Mouse (Mus musculus): ENCODE measurements around the gene Gm11939. TPM values are rescaled to one million over a fixed set of nuclear protein-coding genes. Genes with fewer than 3 reads are reported as not detected.

The Gm11939 gene
- polyA plus RNA-seq, 1 experiment from 2014 or later = not detected

- ChIA-PET CTCF (interaction anchor here (1.0 kb wide), 1 partner anchor 8 kb away, joined by 3 read pairs; no protein-coding TSS in a partner anchor), POLR2A (interaction anchor here (0.6 kb wide), 1 partner anchor 591 kb away, joined by 3 read pairs; no protein-coding TSS in a partner anchor)
- DNase-seq (ENCODE audit: low read depth, low spot score) (no peak), ATAC-seq (no peak)
- H3K27me3 ChIP-seq = no peaks in the 10 kb centered on the region
- no peak for TF ChIP-seq CTCF (IDR thresholded peaks at IDR 0.05)
- in situ Hi-C loops (cut with MboI; ENCODE audit: low pct_unique_long_range_greater_than_20kb) = no loop called here
Measured at GRCm38 (mm10) chr11:99566530-99566929, 7.3 kb upstream of the Gm11939 start, which contains the start of gene Krtap3-1. TSS of gene Krtap3-1 (minus strand) at chr11:99566630.

DNA sequence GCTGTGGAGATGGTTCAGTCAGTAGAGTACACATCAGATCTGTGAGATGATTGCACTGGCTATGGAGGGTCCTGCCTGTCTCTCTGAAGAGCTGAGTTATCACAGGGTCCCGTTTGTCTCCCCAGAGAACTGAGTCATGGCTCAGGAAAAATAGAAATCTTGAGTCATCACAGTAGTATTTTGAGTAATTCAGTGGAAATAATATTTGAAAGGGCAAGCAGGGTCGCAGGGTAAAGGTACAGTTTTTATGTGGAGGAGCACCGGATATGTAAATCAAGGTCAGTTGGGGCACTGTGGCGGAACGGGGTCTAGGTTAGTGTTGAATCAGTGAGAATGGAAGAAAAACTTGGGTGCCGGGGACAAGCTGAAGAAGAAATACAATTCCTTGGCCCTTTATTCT lies 3.3 kb upstream of the Gm11939 start:
- DNase-seq (ENCODE audit: low read depth, low spot score) = no peak
- in situ Hi-C loops (cut with MboI; ENCODE audit: low pct_unique_long_range_greater_than_20kb) = no loop called here
- POLR2A ChIA-PET = interaction anchor here (1.4 kb wide), 1 partner anchor 10 kb away, joined by 3 read pairs; no protein-coding TSS in a partner anchor
- TF ChIP-seq CTCF (IDR thresholded peaks at IDR 0.05) = no peak
- no peaks in the 10 kb centered on the region for H3K27me3 ChIP-seq
- ATAC-seq = no peak
- CTCF ChIA-PET = interaction anchor here (0.8 to 1.5 kb wide), 3 partner anchors 9 to 46 kb away, joined by 3 read pairs; no protein-coding TSS in a partner anchor

- no peak for TF ChIP-seq CTCF (IDR thresholded peaks at IDR 0.05)
- ATAC-seq (peak; percentile 74), DNase-seq (ENCODE audit: low read depth, low spot score) (no peak)
- H3K27me3 ChIP-seq = no peaks in the 10 kb centered on the region
- ChIA-PET CTCF (interaction anchor here (0.9 kb wide), 1 partner anchor 9 kb away, joined by 3 read pairs; the partner anchor contains the start of gene Krtap3-1), POLR2A (no interaction called here)
- in situ Hi-C loops (cut with MboI; ENCODE audit: low pct_unique_long_range_greater_than_20kb) = no loop called here
Measured at GRCm38 (mm10) chr11:99557976-99558745, 1.1 kb downstream of the Gm11939 start.

DNA sequence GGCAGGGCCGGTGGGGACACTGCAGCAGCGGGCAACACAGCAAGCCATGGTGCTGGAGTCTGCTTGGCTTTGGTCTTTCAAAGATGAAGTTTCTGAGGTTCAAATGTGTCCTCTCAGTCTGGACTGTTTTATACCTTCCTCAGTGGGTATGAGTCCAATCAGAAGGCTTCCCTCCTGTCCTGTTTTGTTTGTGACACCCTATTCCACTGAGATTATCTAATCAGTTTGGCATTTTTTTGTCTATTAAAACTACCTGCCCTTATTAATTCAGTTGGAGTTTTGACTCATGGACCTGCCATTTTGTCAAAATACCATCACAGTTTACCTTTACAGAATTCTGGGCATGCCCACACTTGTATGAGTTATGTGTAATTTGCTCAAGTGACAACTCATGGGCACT lies 2.5 kb downstream of the Gm11939 start, which contains the start of gene Krtap3-2:
Gene Krtap3-2 (minus strand): TSS at position 101 of the 400 bp plus-strand sequence.
- no peaks in the 10 kb centered on the region for H3K27me3 ChIP-seq
- DNase-seq (ENCODE audit: low read depth, low spot score) = no peak
- in situ Hi-C loops (cut with MboI; ENCODE audit: low pct_unique_long_range_greater_than_20kb) = no loop called here
- ATAC-seq = no peak
- no peak for TF ChIP-seq CTCF (IDR thresholded peaks at IDR 0.05)
- ChIA-PET CTCF (no interaction called here), POLR2A (no interaction called here)

DNA sequence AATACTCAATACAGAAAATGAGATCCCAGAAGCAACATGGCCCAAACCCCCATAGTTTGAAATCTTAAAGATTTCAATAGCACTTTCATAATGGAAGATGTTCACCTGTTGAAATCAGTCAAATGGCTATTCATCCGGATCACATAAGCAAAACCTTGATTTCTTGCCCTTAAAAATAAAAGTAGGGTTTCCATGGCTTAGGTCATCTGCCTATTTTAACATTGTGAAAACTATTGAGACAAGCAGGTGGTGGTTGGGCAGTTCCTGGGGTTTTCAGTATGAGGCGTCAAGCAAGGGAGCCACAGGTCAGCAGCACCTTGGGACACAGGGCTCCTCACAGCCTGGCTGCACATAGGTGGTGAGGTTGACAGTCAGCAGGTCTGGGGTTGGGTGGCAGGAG lies 3.1 kb downstream of the Gm11939 start:
- CTCF ChIA-PET = no interaction called here
- POLR2A ChIA-PET = no interaction called here
- DNase-seq (ENCODE audit: low read depth, low spot score) (no peak), ATAC-seq (no peak)
- no peak for TF ChIP-seq CTCF (IDR thresholded peaks at IDR 0.05)
- in situ Hi-C loops (cut with MboI; ENCODE audit: low pct_unique_long_range_greater_than_20kb) = no loop called here
- H3K27me3 ChIP-seq = no peaks in the 10 kb centered on the region

GRCm38 (mm10) chr11:99550765-99551164 lies 8.5 kb downstream of the Gm11939 start, which contains the start of gene Krtap3-3:
TSS of gene Krtap3-3 (minus strand) at chr11:99550865.
- ATAC-seq (no peak), DNase-seq (ENCODE audit: low read depth, low spot score) (no peak)
- no peaks in the 10 kb centered on the region for H3K27me3 ChIP-seq
- ChIA-PET POLR2A (no interaction called here), CTCF (no interaction called here)
- TF ChIP-seq CTCF (IDR thresholded peaks at IDR 0.05) = no peak
- in situ Hi-C loops (cut with MboI; ENCODE audit: low pct_unique_long_range_greater_than_20kb) = no loop called here

DNA sequence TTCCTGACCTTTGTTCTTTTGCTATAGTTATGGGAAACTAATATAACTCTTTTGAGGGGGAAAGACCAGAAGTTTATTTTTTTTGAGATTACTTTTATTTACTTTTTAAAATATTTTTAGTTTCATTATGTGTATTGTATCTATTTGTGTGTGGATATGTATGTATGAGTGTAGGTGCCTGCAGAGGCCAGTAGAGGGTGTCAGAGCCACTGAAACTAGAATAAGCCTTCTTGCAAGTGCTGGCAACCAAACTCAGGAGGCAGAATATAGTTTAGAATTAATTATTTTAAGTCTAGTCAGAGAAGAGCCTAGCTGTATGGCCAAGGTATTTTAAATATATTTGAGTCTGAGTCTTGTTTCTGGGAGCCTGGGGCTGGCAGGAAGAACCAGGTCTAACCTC lies 11.4 kb downstream of the Gm11939 start:
- no peak for TF ChIP-seq CTCF (IDR thresholded peaks at IDR 0.05)
- ChIA-PET CTCF (interaction anchor here (0.8 kb wide), 1 partner anchor 9 kb away, joined by 3 read pairs; no protein-coding TSS in a partner anchor), POLR2A (no interaction called here)
- DNase-seq (ENCODE audit: low read depth, low spot score) = no peak
- ATAC-seq = no peak
- no peaks in the 10 kb centered on the region for H3K27me3 ChIP-seq
- in situ Hi-C loops (cut with MboI; ENCODE audit: low pct_unique_long_range_greater_than_20kb) = no loop called here

DNA sequence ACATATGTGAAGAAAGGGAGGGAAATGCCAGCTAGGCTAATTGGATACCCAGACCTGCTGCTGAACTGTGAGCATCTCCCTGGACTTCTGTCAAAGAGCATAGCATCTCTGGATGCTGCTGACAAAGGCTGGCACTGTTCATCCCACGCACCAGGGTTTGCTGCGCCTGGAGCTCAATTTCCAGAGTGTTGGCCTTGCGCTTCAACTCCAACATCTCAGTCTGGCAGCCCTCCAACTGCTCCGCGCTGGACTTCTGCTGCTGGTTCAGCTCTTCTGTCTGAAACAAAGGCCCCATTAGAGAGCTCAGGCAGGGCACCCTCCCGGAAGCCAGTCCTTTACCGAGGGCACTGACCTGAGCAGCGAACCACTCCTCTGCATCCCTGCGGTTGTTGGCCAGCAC lies 19.5 kb downstream of the Gm11939 start:
- TF ChIP-seq CTCF (IDR thresholded peaks at IDR 0.05) = no peak
- ATAC-seq (no peak), DNase-seq (ENCODE audit: low read depth, low spot score) (no peak)
- ChIA-PET POLR2A (no interaction called here), CTCF (interaction anchor here (1.1 to 1.7 kb wide), 3 partner anchors 18 to 34 kb away, joined by 4 to 6 read pairs (median 4); partner anchors contain the start of gene Krt39)
- H3K27me3 ChIP-seq = no peaks in the 10 kb centered on the region
- in situ Hi-C loops (cut with MboI; ENCODE audit: low pct_unique_long_range_greater_than_20kb) = no loop called here

DNA sequence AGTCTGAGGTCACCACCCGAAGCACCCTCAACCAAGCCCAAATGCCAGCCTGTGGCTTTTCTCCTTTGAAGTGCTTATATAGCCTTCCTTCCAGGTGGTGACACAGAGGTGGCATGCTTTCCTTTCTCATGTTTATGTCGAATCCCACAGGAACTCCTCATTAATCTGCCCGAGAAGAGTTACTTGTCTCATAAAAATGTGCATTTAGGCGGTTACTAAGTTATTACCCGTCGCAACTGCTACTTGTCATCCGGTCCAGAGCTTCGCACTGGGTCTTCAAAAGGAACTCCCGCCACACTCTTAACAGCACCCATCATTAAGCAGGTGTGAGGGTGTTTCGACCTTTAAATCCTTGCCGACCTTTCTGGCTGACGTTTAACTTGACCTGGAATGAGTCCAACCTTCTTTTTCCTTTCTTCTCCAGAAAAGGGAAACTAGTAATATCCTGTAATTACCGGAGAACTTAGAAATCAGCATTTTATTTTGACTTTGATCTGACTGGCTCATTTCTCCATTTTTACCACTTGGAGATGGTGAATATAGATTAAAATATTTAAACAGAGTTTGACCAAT lies 37.9 kb downstream of the Gm11939 start, which contains the start of gene Krt39:
Gene Krt39 (minus strand): TSS at position 51 of the 573 bp plus-strand sequence.
- H3K27me3 ChIP-seq = no peaks in the 10 kb centered on the region
- POLR2A ChIA-PET = interaction anchor here (0.5 kb wide), 2 partner anchors 16 to 19 kb away, joined by 3 read pairs; no protein-coding TSS in a partner anchor
- DNase-seq (ENCODE audit: low read depth, low spot score) = no peak
- TF ChIP-seq CTCF (IDR thresholded peaks at IDR 0.05) = no peak
- CTCF ChIA-PET = interaction anchor here (1.7 kb wide), 1 partner anchor 18 kb away, joined by 4 read pairs; no protein-coding TSS in a partner anchor
- ATAC-seq = no peak
- in situ Hi-C loops (cut with MboI; ENCODE audit: low pct_unique_long_range_greater_than_20kb) = no loop called here

DNA sequence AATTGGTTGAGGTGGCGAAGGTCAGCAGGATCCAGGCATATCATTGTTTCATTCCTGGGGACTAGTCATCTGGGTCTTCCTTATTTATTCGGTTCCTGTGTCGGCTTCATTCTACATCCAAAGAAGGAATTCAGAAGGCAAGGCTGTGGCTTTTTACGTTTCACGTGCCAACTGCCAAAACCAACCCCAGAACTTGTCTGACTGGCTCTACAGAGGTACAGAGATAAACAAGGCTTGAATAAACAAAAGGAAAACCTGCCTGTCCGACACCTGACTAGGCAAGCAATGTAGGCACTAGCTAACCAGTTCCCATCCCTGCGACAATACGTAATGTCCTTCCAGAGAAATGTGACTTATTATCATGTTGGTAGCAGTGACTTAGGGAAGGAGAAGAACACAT lies 45.2 kb downstream of the Gm11939 start:
- DNase-seq (ENCODE audit: low read depth, low spot score) (no peak), ATAC-seq (no peak)
- ChIA-PET CTCF (no interaction called here), POLR2A (no interaction called here)
- in situ Hi-C loops (cut with MboI; ENCODE audit: low pct_unique_long_range_greater_than_20kb) = no loop called here
- H3K27me3 ChIP-seq = no peaks in the 10 kb centered on the region
- no peak for TF ChIP-seq CTCF (IDR thresholded peaks at IDR 0.05)

Other genes starting within 250 kb of the Gm11939 start
- not detected for gene Krt25, start 236.5 kb downstream of the Gm11939 start, polyA plus RNA-seq (2021)
- gene Krt26, start 221.5 kb downstream of the Gm11939 start, polyA plus RNA-seq (2021) = not detected
- gene Krt27, start 208.4 kb downstream of the Gm11939 start, polyA plus RNA-seq (2021) = not detected
- gene Krt28, start 184.6 kb downstream of the Gm11939 start, polyA plus RNA-seq (2021) = not detected
- 7.2 TPM for gene Krt10, start 170.1 kb downstream of the Gm11939 start, polyA plus RNA-seq (2021)
- gene Krt12, start 137.2 kb downstream of the Gm11939 start, polyA plus RNA-seq (2021) = not detected
- gene Krt20, start 121.3 kb downstream of the Gm11939 start, polyA plus RNA-seq (2021) = not detected
- 0.09 TPM for gene Krt23, start 66.3 kb downstream of the Gm11939 start, polyA plus RNA-seq (2021)
- gene Krt39, start 38.1 kb downstream of the Gm11939 start, polyA plus RNA-seq (2021) = 0.08 TPM
- not detected for gene Krt40, start 16.3 kb downstream of the Gm11939 start, polyA plus RNA-seq (2021)
- gene Krtap3-3, start 8.6 kb downstream of the Gm11939 start, polyA plus RNA-seq (2021) = not detected
- gene Krtap3-2, start 2.6 kb downstream of the Gm11939 start, polyA plus RNA-seq (2021) = not detected
- not detected for gene Krtap3-1, start 7.2 kb upstream of the Gm11939 start, polyA plus RNA-seq (2021)
- not detected for gene Krtap1-5, start 21.6 kb upstream of the Gm11939 start, polyA plus RNA-seq (2021)
- not detected for gene Krtap1-4, start 24.2 kb upstream of the Gm11939 start, polyA plus RNA-seq (2021)
- not detected for gene Krtap1-3, start 31.9 kb upstream of the Gm11939 start, polyA plus RNA-seq (2021)
- not detected for gene Krtap9-3, start 38.6 kb upstream of the Gm11939 start, polyA plus RNA-seq (2021)
- not detected for gene Gm11938, start 43.8 kb upstream of the Gm11939 start, polyA plus RNA-seq (2021)
- gene Gm11937, start 50.7 kb upstream of the Gm11939 start, polyA plus RNA-seq (2021) = not detected
- gene Krtap2-4, start 55.4 kb upstream of the Gm11939 start, polyA plus RNA-seq (2021) = not detected
- gene Gm11562, start 61.0 kb upstream of the Gm11939 start, polyA plus RNA-seq (2021) = not detected
- gene Krtap4-1, start 68.8 kb upstream of the Gm11939 start, polyA plus RNA-seq (2021) = not detected
- gene Krtap4-2, start 75.6 kb upstream of the Gm11939 start, polyA plus RNA-seq (2021) = not detected
- not detected for gene Krtap4-7, start 84.6 kb upstream of the Gm11939 start, polyA plus RNA-seq (2021)
- gene Gm11555, start 90.8 kb upstream of the Gm11939 start, polyA plus RNA-seq (2021) = not detected
- gene Gm11563, start 99.5 kb upstream of the Gm11939 start, polyA plus RNA-seq (2021) = not detected
- not detected for gene Krtap4-6, start 106.5 kb upstream of the Gm11939 start, polyA plus RNA-seq (2021)
- gene Gm14190, start 131.3 kb upstream of the Gm11939 start, polyA plus RNA-seq (2021) = not detected
- not detected for gene Gm14180, start 174.8 kb upstream of the Gm11939 start, polyA plus RNA-seq (2021)
- not detected for gene Gm11595, start 213.4 kb upstream of the Gm11939 start, polyA plus RNA-seq (2021)
- gene Krtap4-8, start 221.2 kb upstream of the Gm11939 start, polyA plus RNA-seq (2021) = 0.06 TPM
- not detected for gene Krtap4-9, start 225.7 kb upstream of the Gm11939 start, polyA plus RNA-seq (2021)
- not detected for gene Gm11596, start 234.0 kb upstream of the Gm11939 start, polyA plus RNA-seq (2021)
- not detected for gene Gm11569, start 239.5 kb upstream of the Gm11939 start, polyA plus RNA-seq (2021)
- gene Gm11554, start 245.0 kb upstream of the Gm11939 start, polyA plus RNA-seq (2021) = not detected